In the genomic region with DNA sequence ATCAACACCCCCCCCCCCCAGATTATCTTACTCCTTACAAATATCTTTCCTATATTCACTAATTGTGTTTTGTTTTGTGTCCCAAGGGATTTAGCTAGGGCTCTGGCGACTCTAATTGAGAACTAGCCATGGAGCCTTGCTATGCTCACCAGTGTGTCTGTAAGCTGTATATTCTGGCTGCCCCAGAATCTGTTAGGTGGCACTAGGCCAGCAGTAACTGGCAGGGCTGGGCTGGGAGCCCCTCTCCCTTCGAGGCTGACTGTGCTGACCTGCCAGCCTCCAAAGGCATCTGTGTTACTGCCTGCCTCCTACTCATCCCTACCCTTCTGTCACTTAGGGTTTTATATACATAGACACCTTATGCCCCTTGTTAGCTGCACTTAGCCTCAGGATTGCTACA, we compare ENCODE assay signal across 11 mouse cellular contexts.
DNase-seq lines count a peak whose midpoint lies in the region; ATAC-seq and TF ChIP-seq lines count a peak whose summit lies in the region.
"Had no signal": no experiment of that assay in that cellular context is flagged by ENCODE, and none has a peak within 500 bp of the region (broad histone marks: within the 10 kb centered on the region; RNA-seq: fewer than 3 reads in every experiment).

No protein-coding gene starts in this region.

- peak; percentile 58; the same call in 1 of the 2 replicates for ATAC-seq in heart, embryonic 16.5 days (replicated peaks; ENCODE audit: extremely low read depth, insufficient read depth, low FRiP score)
- peak; percentile 84 for ATAC-seq in forebrain, embryonic 15.5 days (replicated peaks)
- ATAC-seq in limb, embryonic 14.5 days (ENCODE audit: low FRiP score, low read depth), result 0 out of 2 replicates have a peak, but pooled peaks have one; percentile 44

- no peaks in the 10 kb centered on the region for H3K9me3 ChIP-seq in heart, embryonic 16.5 days (replicated peaks; ENCODE audit: control insufficient read depth, low read length)
- no peaks in the 10 kb centered on the region for H3K9me3 ChIP-seq in embryonic facial prominence, embryonic 10.5 days
- no peaks in the 10 kb centered on the region for H3K9me3 ChIP-seq in forebrain, embryonic 15.5 days
- no peaks in the 10 kb centered on the region for H3K9me3 ChIP-seq in limb, embryonic 14.5 days (ENCODE audit: control insufficient read depth, low read length)
- H3K9me3 ChIP-seq: lung, embryonic 15.5 days had no signal

- 28% methylated on average over 2 of the region's 2 CpGs for WGBS in heart, embryonic 16.5 days
- whole genome bisulfite sequencing in embryonic facial prominence, embryonic 10.5 days, result 24% methylated on average over 2 of the region's 2 CpGs
- 12% methylated on average over 2 of the region's 2 CpGs for WGBS in forebrain, embryonic 15.5 days
- WGBS in limb, embryonic 14.5 days, result 10% methylated on average over 2 of the region's 2 CpGs

- no peak for DNase-seq in heart, postnatal 10 days
- DNase-seq in embryonic facial prominence, embryonic 10.5 days (ENCODE audit: low spot score), result no peak
- DNase-seq in limb, embryonic 14.5 days (ENCODE audit: low spot score), result no peak
- no peak for DNase-seq in adrenal gland, adult 8-10 months
- no peak for DNase-seq in urinary bladder, postnatal 14 days (ENCODE audit: low spot score)
- DNase-seq: gastrocnemius, postnatal 25 days; kidney, adult 18-20 months; thymus, postnatal 36 days had no signal

- TF ChIP-seq POLR2A in limb, embryonic 14.5 days (IDR thresholded peaks at IDR 0.05; ENCODE audit: borderline replicate concordance, extremely low read depth, insufficient read depth, insufficient read length), result no peak

- intact Hi-C loops in heart, postnatal 10 days (cut with DNase I), result no loop called here

- H3K27ac ChIP-seq in heart, embryonic 16.5 days (ENCODE audit: low read length), result no peak overlapping the region
- peak overlapping the region; percentile 61; the same call in 1 of the 2 replicates for H3K27ac ChIP-seq in embryonic facial prominence, embryonic 10.5 days (replicated peaks)
- H3K27ac ChIP-seq in forebrain, embryonic 15.5 days (replicated peaks), result no peak overlapping the region
- H3K27ac ChIP-seq in limb, embryonic 14.5 days (replicated peaks; ENCODE audit: low read depth, low read length), result no peak overlapping the region
- H3K27ac ChIP-seq: lung, embryonic 15.5 days had no signal

- no peaks in the 10 kb centered on the region for H3K27me3 ChIP-seq in heart, embryonic 16.5 days (ENCODE audit: control insufficient read depth, insufficient read depth, low read length)
- H3K27me3 ChIP-seq in embryonic facial prominence, embryonic 10.5 days (replicated peaks; ENCODE audit: low read depth, poor library complexity, severe bottlenecking), result no peaks in the 10 kb centered on the region
- no peaks in the 10 kb centered on the region for H3K27me3 ChIP-seq in forebrain, embryonic 15.5 days
- H3K27me3 ChIP-seq in limb, embryonic 14.5 days (ENCODE audit: control insufficient read depth, insufficient read depth, low read length), result no peaks in the 10 kb centered on the region
- H3K27me3 ChIP-seq: lung, embryonic 15.5 days had no signal

- H3K4me3 ChIP-seq in heart, embryonic 16.5 days (ENCODE audit: low read length), result no peak overlapping the region
- no peak overlapping the region for H3K4me3 ChIP-seq in embryonic facial prominence, embryonic 10.5 days
- no peak overlapping the region for H3K4me3 ChIP-seq in forebrain, embryonic 15.5 days
- H3K4me3 ChIP-seq in limb, embryonic 14.5 days (replicated peaks; ENCODE audit: low read length), result no peak overlapping the region
- H3K4me3 ChIP-seq: lung, embryonic 15.5 days had no signal

- no peaks in the 10 kb centered on the region for H3K36me3 ChIP-seq in heart, embryonic 16.5 days (ENCODE audit: control insufficient read depth, insufficient read depth)
- H3K36me3 ChIP-seq in embryonic facial prominence, embryonic 10.5 days (replicated peaks), result no peaks in the 10 kb centered on the region
- H3K36me3 ChIP-seq in forebrain, embryonic 15.5 days, result no peaks in the 10 kb centered on the region
- no peaks in the 10 kb centered on the region for H3K36me3 ChIP-seq in limb, embryonic 14.5 days (ENCODE audit: control insufficient read depth, insufficient read depth, low read length)
- H3K36me3 ChIP-seq: lung, embryonic 15.5 days had no signal

- no peak overlapping the region for H3K4me2 ChIP-seq in heart, embryonic 16.5 days (ENCODE audit: low read depth, low read length)
- H3K4me2 ChIP-seq in forebrain, embryonic 15.5 days (replicated peaks), result no peak overlapping the region
- no peak overlapping the region for H3K4me2 ChIP-seq in limb, embryonic 14.5 days (replicated peaks; ENCODE audit: low read depth, low read length, severe bottlenecking)
- H3K4me2 ChIP-seq: lung, embryonic 15.5 days had no signal

- peaks cover 8% of the 10 kb centered on the region; the same call in 1 of the 2 replicates for H3K4me1 ChIP-seq in heart, embryonic 16.5 days (ENCODE audit: control insufficient read depth, insufficient read depth, low read length)
- peaks cover 40% of the 10 kb centered on the region for H3K4me1 ChIP-seq in embryonic facial prominence, embryonic 10.5 days
- H3K4me1 ChIP-seq in forebrain, embryonic 15.5 days, result peaks cover 5% of the 10 kb centered on the region
- H3K4me1 ChIP-seq in limb, embryonic 14.5 days (ENCODE audit: control insufficient read depth, insufficient read depth, low read length), result peaks cover 17% of the 10 kb centered on the region

- H3K9ac ChIP-seq in heart, embryonic 16.5 days (ENCODE audit: low read length), result no peak overlapping the region
- H3K9ac ChIP-seq in forebrain, embryonic 15.5 days (replicated peaks), result no peak overlapping the region
- H3K9ac ChIP-seq in limb, embryonic 14.5 days (ENCODE audit: low read depth, low read length, severe bottlenecking), result no peak overlapping the region
- H3K9ac ChIP-seq: lung, embryonic 15.5 days had no signal
